Comparison of ENCODE assay signal across 9 mouse cellular contexts in genomic region chr4:110397618-110398045, GRCm38 (mm10). TPM values are rescaled to one million over a fixed set of nuclear protein-coding genes. Genes with fewer than 3 reads are reported as not detected.
A peak's percentile ranks its signal among the peaks of the same experiment; 100 is the strongest.
DNase-seq lines count a peak whose midpoint lies in the region; ATAC-seq and TF ChIP-seq lines count a peak whose summit lies in the region.
"Had no signal": no experiment of that assay in that cellular context is flagged by ENCODE, and none has a peak within 500 bp of the region (broad histone marks: within the 10 kb centered on the region; RNA-seq: fewer than 3 reads in every experiment).

Gene Agbl4, plus strand, starts transcription at chr4:110397661.

- TF ChIP-seq CTCF in gastrocnemius, adult 2 months (IDR thresholded peaks at IDR 0.05): no peak
- TF ChIP-seq CTCF in kidney, adult 2 months (conservative IDR thresholded peaks at IDR 0.05; ENCODE audit: insufficient read depth, insufficient read length, low read depth, low read length): no peak

- H3K36me3 ChIP-seq in kidney, adult 2 months (ENCODE audit: control insufficient read depth, insufficient read depth, low read length): no peaks in the 10 kb centered on the region
- H3K36me3 ChIP-seq in stomach, embryonic 15.5 days: no peaks in the 10 kb centered on the region

- ATAC-seq in stomach, embryonic 15.5 days (ENCODE audit: insufficient read depth, low FRiP score, low read depth): peak; percentile 93

- TF ChIP-seq POLR2A in kidney, adult 2 months (IDR thresholded peaks at IDR 0.05; ENCODE audit: low read depth, low read length): no peak

- WGBS in kidney, adult 2 months: 1% methylated on average over 27 of the region's 27 CpGs
- under 1% methylated on average over 27 of the region's 27 CpGs for WGBS in stomach, embryonic 15.5 days

- peak within 1 kb of the TSS; percentile 83 for H3K4me2 ChIP-seq in stomach, embryonic 15.5 days

- intact Hi-C loops in gastrocnemius, adult 2 months (cut with DNase I): no loop called here
- intact Hi-C loops in left cerebral cortex, postnatal 36 days (cut with DNase I): no loop called here

- DNase-seq in gastrocnemius, adult 2 months: peak; percentile 15
- no peak for DNase-seq in gastrocnemius, adult 18-20 months (ENCODE audit: low spot score)
- peak; percentile 91 for DNase-seq in embryo, embryonic 11 days
- peak; percentile 1 to 2 for DNase-seq in heart, adult 9 months (ENCODE audit: low spot score in 2 of 2)
- peak; percentile 78 for DNase-seq in kidney, adult 2 months
- peak; percentile 75 to 79 for DNase-seq in left cerebral cortex, postnatal 36 days (ENCODE audit: low spot score in 2 of 2)
- peak; percentile 83 for DNase-seq in mesoderm, embryonic 11.5 days (ENCODE audit: low read depth, low spot score)

- H3K9ac ChIP-seq in stomach, embryonic 15.5 days: no peak within 1 kb of the TSS

- H3K9me3 ChIP-seq in stomach, embryonic 15.5 days: no peaks in the 10 kb centered on the region

- peak within 1 kb of the TSS; percentile 56 for H3K4me3 ChIP-seq in gastrocnemius, adult 2 months
- H3K4me3 ChIP-seq in kidney, adult 2 months (ENCODE audit: insufficient read depth, low read depth, low read length): peak within 1 kb of the TSS; percentile 71
- H3K4me3 ChIP-seq in stomach, embryonic 15.5 days (replicated peaks): peak within 1 kb of the TSS; percentile 48
- H3K4me3 ChIP-seq: myocyte had no signal

- no peaks in the 10 kb centered on the region for H3K4me1 ChIP-seq in kidney, adult 2 months (ENCODE audit: control insufficient read depth, insufficient read depth, low read length)
- no peaks in the 10 kb centered on the region for H3K4me1 ChIP-seq in stomach, embryonic 15.5 days

- H3K27ac ChIP-seq in gastrocnemius, adult 2 months: no peak within 1 kb of the TSS
- H3K27ac ChIP-seq in kidney, adult 2 months (ENCODE audit: insufficient read depth, low read depth, low read length): no peak within 1 kb of the TSS
- H3K27ac ChIP-seq in stomach, embryonic 15.5 days: no peak within 1 kb of the TSS

- H3K27me3 ChIP-seq in kidney, adult 2 months (replicated peaks; ENCODE audit: control insufficient read depth, insufficient read depth, low read length): no peaks in the 10 kb centered on the region
- H3K27me3 ChIP-seq in stomach, embryonic 15.5 days (replicated peaks): no peaks in the 10 kb centered on the region

RNA-seq across cellular contexts. Expression of gene Agbl4, which starts in this region (rescaled TPM):
- not detected for total RNA-seq in gastrocnemius, adult 2 months (2021)
- not detected for total RNA-seq in gastrocnemius, adult 18-20 months (2021)
- 0.11 and 0.16 TPM in 2 replicates for polyA plus RNA-seq in kidney, adult 2 months (2012; rRNA removed)
- 10 to 100 TPM; 19.3 to 20.4 TPM for total RNA-seq in left cerebral cortex, postnatal 36 days (2021)
- 0.09 and 0.13 TPM in 2 replicates for polyA plus RNA-seq in stomach, embryonic 15.5 days (2015; fragmentation: Nextera tagmentation; extraction: Ambion mirVana)
- polyA plus RNA-seq: myocyte had no signal

Comparison
In these comparisons a context has a peak if more than half of its experiments do, and no peak if none do; other contexts are left out.
1. RNA of gene Agbl4 (total RNA-seq): 19.3 to 20.4 TPM in left cerebral cortex, postnatal 36 days; not detected in gastrocnemius, adult 18-20 months and not detected in gastrocnemius, adult 2 months; every median in the first group is over 10 times any median in the second.
2. Peak in DNase-seq and H3K4me3 ChIP-seq in gastrocnemius, adult 2 months; RNA of the gene not detected or under 1 TPM.
3. Peak in DNase-seq and H3K4me3 ChIP-seq in kidney, adult 2 months; RNA of the gene not detected or under 1 TPM.
4. Peak in ATAC-seq, H3K4me3 ChIP-seq and H3K4me2 ChIP-seq in stomach, embryonic 15.5 days; RNA of the gene not detected or under 1 TPM.
5. Peak in every context shown above with its lines, with median percentiles within 50 percentile points of each other: H3K4me3 ChIP-seq.